Mouse (Mus musculus): ENCODE results near the gene Uck2. TPM values are rescaled to one million over a fixed set of nuclear protein-coding genes. Genes with fewer than 3 reads are reported as not detected.

Uck2 gene
- polyA plus RNA-seq, 1 experiment = 17.5 TPM

DNA sequence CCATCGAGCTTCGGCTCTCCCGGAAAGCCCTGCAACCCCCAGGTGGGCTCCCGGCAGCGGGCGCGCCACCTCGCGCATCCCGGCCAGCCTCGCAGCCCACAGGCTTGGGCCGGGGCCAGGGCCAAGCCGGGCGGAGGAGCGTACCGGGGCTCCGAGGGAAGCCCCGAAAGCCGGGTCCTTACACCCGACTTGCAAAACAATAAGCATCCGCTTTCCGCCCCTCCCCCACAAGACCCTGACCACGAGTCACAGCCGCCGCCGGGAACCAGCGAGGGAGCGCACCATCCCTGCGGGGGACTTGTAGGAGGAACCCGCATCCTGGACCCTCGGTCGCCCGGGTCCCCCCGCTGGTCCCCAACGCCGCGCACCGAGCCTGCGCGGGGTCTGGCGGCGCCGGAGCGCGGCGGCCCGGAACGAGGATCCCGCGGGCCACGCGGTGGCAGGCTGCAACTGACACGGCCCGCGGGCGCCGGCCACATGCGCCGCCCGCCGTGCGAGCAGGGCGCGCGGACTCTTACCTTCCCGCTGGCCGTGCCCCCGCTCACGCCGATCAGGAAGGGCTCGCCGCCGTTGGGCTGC lies 773 bp downstream of the Uck2 start:
- Histone ChIP-seq H3K36me3 (ENCODE audit: control insufficient read depth, insufficient read depth, low read length) (no peaks in the 10 kb centered on the region), H3K27me3 (replicated peaks; ENCODE audit: control insufficient read depth, insufficient read depth, low read length) (no peaks in the 10 kb centered on the region; the same call in 1 of the 2 replicates), H3K4me3 (ENCODE audit: insufficient read depth, low read depth, low read length) (peak overlapping the region; percentile 97), H3K27ac (ENCODE audit: insufficient read depth, low read depth, low read length) (0 out of 2 replicates have a peak overlapping the region, but pooled peaks have one; percentile 26), H3K4me1 (ENCODE audit: control insufficient read depth, insufficient read depth, low read length) (0 out of 2 replicates have a peak, but pooled peaks cover 4% of the 10 kb centered on the region)
- under 1% methylated on average over 73 of the region's 73 CpGs for WGBS
- DNase-seq = peak; percentile 34
- TF ChIP-seq CTCF (conservative IDR thresholded peaks at IDR 0.05; ENCODE audit: insufficient read depth, insufficient read length, low read depth, low read length) (no peak), POLR2A (IDR thresholded peaks at IDR 0.05; ENCODE audit: low read depth, low read length) (no peak)

DNA sequence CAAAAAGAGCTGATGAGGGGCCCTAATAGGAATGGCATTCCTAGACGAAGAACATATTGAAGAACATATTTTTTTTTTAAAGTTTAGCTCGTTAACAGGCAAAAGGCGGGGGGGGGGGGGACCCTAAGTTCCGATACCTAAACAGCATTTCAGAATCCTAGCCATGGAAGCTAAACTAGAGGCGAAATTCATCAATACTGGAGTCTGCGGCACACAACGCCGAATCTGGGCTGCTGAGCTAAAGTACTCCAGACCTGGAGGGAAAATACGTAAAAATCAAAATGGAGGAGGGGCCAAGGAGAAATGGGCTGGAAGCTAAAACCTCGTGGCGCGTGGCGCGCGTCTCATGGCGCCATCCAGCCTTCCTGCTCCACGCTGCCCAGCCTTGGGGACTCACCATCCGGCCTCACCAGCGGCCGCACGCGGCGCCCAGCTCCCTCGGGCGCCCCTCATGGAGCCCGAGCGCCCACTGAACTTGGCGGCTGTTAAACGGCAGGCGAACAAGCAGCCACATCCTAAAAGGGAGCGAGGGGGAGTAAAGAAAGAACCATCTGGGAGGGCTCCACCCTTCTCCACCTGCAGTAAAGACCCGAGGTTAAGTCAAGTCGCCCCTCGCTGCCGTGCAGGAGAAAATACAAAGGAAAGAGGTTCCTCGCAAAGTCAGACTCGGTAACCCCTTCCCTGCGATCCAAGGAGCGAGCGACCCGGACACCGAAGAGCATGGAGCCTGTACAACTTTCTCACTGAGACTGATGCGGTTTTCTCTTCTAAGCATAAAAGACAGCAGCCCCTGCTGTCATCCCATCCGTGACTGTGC lies 1.5 kb downstream of the Uck2 start:
- Histone ChIP-seq H3K4me3 (ENCODE audit: insufficient read depth, low read depth, low read length) (peak overlapping the region; percentile 97), H3K36me3 (ENCODE audit: control insufficient read depth, insufficient read depth, low read length) (no peaks in the 10 kb centered on the region), H3K27me3 (replicated peaks; ENCODE audit: control insufficient read depth, insufficient read depth, low read length) (no peaks in the 10 kb centered on the region; the same call in 1 of the 2 replicates), H3K4me1 (ENCODE audit: control insufficient read depth, insufficient read depth, low read length) (0 out of 2 replicates have a peak, but pooled peaks cover 4% of the 10 kb centered on the region), H3K27ac (ENCODE audit: insufficient read depth, low read depth, low read length) (no peak overlapping the region)
- no peak for TF ChIP-seq CTCF (conservative IDR thresholded peaks at IDR 0.05; ENCODE audit: insufficient read depth, insufficient read length, low read depth, low read length)
- no peak for TF ChIP-seq POLR2A (IDR thresholded peaks at IDR 0.05; ENCODE audit: low read depth, low read length)
- 2% methylated on average over 44 of the region's 44 CpGs for WGBS
- peak; percentile 33 for DNase-seq

DNA sequence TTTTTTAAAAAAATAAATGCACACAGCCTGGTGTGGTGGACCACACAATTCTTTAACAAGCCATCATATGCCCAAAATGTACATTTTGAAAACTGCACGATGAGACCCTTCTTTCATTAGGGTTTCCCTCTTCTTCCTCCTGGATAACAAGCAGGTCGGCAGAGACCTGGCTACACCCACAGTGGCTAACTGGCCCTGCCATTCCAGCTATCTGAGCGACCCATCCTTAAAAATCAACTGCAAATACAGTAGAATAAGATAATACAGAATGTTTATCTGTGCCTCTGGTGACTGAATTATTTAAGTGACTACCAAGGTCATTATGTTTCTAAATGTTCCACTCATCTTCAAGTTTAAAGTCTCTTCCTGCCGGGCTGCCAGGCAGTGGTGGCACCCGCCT lies 2.4 kb downstream of the Uck2 start:
- Histone ChIP-seq H3K27ac (ENCODE audit: insufficient read depth, low read depth, low read length) (no peak overlapping the region), H3K4me3 (ENCODE audit: insufficient read depth, low read depth, low read length) (no peak overlapping the region), H3K27me3 (replicated peaks; ENCODE audit: control insufficient read depth, insufficient read depth, low read length) (no peaks in the 10 kb centered on the region; the same call in 1 of the 2 replicates), H3K36me3 (ENCODE audit: control insufficient read depth, insufficient read depth, low read length) (no peaks in the 10 kb centered on the region), H3K4me1 (ENCODE audit: control insufficient read depth, insufficient read depth, low read length) (0 out of 2 replicates have a peak, but pooled peaks cover 4% of the 10 kb centered on the region)
- 73% methylated on average over 5 of the region's 5 CpGs for WGBS
- DNase-seq = no peak
- no peak for TF ChIP-seq POLR2A (IDR thresholded peaks at IDR 0.05; ENCODE audit: low read depth, low read length)
- no peak for TF ChIP-seq CTCF (conservative IDR thresholded peaks at IDR 0.05; ENCODE audit: insufficient read depth, insufficient read length, low read depth, low read length)

DNA sequence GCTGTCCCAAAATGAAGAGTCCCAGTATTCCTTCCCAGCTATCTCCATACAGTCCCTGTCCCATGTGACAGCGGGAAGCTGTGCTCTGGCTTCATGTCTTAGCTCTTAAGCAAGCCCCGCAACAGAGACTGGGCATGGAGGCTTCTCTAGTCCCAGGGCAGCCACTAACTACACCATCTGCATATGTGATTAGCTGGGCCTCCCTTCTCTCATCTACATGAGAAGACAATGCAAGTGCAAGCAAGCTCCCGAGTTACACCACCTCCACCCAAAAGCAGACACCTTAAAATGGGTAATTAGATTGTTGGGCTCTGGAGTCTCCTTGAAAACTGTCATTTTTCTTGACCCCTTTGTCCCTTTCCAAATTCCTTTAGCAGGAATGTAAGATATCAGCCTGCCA lies 3.0 kb downstream of the Uck2 start:
- TF ChIP-seq POLR2A (IDR thresholded peaks at IDR 0.05; ENCODE audit: low read depth, low read length) (no peak), CTCF (conservative IDR thresholded peaks at IDR 0.05; ENCODE audit: insufficient read depth, insufficient read length, low read depth, low read length) (no peak)
- WGBS = 96% methylated on average over 3 of the region's 3 CpGs
- DNase-seq = no peak

DNA sequence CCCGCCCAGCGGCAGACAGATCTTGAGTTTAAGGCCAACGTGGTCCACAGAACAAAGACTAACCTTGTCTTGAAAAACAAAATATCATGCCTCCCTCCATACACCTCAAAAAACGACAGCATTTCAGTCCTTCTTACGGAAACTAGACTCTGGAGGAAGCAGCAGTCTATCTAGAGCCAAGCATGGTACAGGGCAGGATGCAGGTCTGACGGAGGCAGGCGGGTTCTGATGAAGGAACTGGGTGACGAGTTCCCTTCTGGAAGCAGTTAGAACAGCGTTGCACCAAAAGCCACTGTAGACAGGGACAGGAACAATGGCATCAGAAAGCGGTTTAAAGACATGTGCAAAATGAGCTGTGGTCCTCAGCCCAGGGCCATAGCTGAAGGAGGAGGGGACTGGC lies 5.1 kb downstream of the Uck2 start:
- WGBS = 80% methylated on average over 10 of the region's 10 CpGs

More for the DNA sequence above, 3.0 kb downstream of the Uck2 start:
- H3K4me3 ChIP-seq (ENCODE audit: insufficient read depth, low read depth, low read length) = no peak overlapping the region
- H3K36me3 ChIP-seq (ENCODE audit: control insufficient read depth, insufficient read depth, low read length) = no peaks in the 10 kb centered on the region
- H3K27ac ChIP-seq (ENCODE audit: insufficient read depth, low read depth, low read length) = no peak overlapping the region
- H3K27me3 ChIP-seq (replicated peaks; ENCODE audit: control insufficient read depth, insufficient read depth, low read length) = no peaks in the 10 kb centered on the region; the same call in 1 of the 2 replicates
- 0 out of 2 replicates have a peak, but pooled peaks cover 4% of the 10 kb centered on the region for H3K4me1 ChIP-seq (ENCODE audit: control insufficient read depth, insufficient read depth, low read length)

DNA sequence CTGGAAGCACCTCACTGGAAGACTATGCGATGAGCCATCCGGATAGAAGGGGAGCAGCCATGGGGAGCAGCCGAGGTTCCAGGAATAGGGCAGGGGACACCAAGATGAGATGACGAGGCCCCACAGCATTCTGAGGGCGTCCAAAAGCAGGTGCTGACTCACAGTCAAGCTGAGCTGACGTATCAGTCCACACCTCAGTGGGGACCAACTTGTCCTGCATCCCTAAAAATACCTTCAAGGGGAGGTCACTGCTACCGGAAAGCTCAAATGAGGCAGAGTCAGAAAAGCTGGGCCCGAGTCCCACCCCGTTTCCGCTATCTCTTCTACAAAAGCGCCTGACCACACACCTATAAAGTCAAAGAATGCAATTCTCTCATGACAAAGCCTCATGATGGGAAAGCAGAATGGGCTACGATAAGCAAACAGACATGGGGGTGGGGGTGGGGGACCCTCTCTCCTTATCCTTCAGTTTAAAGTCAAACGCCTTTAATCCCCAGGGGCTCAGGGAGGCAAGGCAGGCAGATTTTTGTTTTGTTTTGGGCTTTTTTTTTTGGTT lies 5.9 kb downstream of the Uck2 start:
- no peaks in the 10 kb centered on the region for H3K27me3 ChIP-seq (replicated peaks; ENCODE audit: control insufficient read depth, insufficient read depth, low read length)
- H3K4me1 ChIP-seq (ENCODE audit: control insufficient read depth, insufficient read depth, low read length) = no peaks in the 10 kb centered on the region
- no peak overlapping the region for H3K27ac ChIP-seq (ENCODE audit: insufficient read depth, low read depth, low read length)
- no peak overlapping the region for H3K4me3 ChIP-seq (ENCODE audit: insufficient read depth, low read depth, low read length)
- no peaks in the 10 kb centered on the region for H3K36me3 ChIP-seq (ENCODE audit: control insufficient read depth, insufficient read depth, low read length)
- WGBS = 94% methylated on average over 13 of the region's 13 CpGs
- no peak for DNase-seq
- TF ChIP-seq CTCF (conservative IDR thresholded peaks at IDR 0.05; ENCODE audit: insufficient read depth, insufficient read length, low read depth, low read length) (no peak), POLR2A (IDR thresholded peaks at IDR 0.05; ENCODE audit: low read depth, low read length) (no peak)

More for the DNA sequence above, 5.1 kb downstream of the Uck2 start:
- no peak for DNase-seq
- TF ChIP-seq POLR2A (IDR thresholded peaks at IDR 0.05; ENCODE audit: low read depth, low read length) (no peak), CTCF (conservative IDR thresholded peaks at IDR 0.05; ENCODE audit: insufficient read depth, insufficient read length, low read depth, low read length) (no peak)
- H3K27me3 ChIP-seq (replicated peaks; ENCODE audit: control insufficient read depth, insufficient read depth, low read length) = no peaks in the 10 kb centered on the region
- H3K27ac ChIP-seq (ENCODE audit: insufficient read depth, low read depth, low read length) = no peak overlapping the region
- no peaks in the 10 kb centered on the region for H3K36me3 ChIP-seq (ENCODE audit: control insufficient read depth, insufficient read depth, low read length)
- no peaks in the 10 kb centered on the region for H3K4me1 ChIP-seq (ENCODE audit: control insufficient read depth, insufficient read depth, low read length)
- H3K4me3 ChIP-seq (ENCODE audit: insufficient read depth, low read depth, low read length) = no peak overlapping the region

DNA sequence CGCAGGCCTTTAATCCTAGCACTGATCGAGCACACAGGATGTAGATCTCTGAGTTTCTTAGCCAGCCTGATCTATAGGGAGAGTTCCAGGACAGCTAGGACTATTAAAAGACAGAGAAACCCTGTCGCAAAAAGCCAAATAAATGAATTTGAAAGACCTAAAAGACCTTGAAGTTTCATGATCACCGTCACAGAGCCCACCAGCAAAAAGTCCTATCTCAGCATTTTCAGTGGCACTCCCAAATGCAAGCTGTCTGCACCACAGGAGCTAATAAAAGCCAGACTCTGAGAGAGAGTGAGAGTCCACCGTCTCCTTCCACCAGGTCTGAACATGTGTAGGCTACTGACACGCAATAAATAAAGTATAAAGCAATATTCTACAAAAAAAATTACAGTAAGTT lies 6.7 kb downstream of the Uck2 start:
- Histone ChIP-seq H3K27me3 (replicated peaks; ENCODE audit: control insufficient read depth, insufficient read depth, low read length) (no peaks in the 10 kb centered on the region), H3K36me3 (ENCODE audit: control insufficient read depth, insufficient read depth, low read length) (no peaks in the 10 kb centered on the region), H3K4me3 (ENCODE audit: insufficient read depth, low read depth, low read length) (no peak overlapping the region), H3K27ac (ENCODE audit: insufficient read depth, low read depth, low read length) (no peak overlapping the region), H3K4me1 (ENCODE audit: control insufficient read depth, insufficient read depth, low read length) (no peaks in the 10 kb centered on the region)
- 77% methylated on average over 6 of the region's 6 CpGs for WGBS
- TF ChIP-seq CTCF (conservative IDR thresholded peaks at IDR 0.05; ENCODE audit: insufficient read depth, insufficient read length, low read depth, low read length) = no peak
- TF ChIP-seq POLR2A (IDR thresholded peaks at IDR 0.05; ENCODE audit: low read depth, low read length) = no peak
- no peak for DNase-seq

Measured in kidney, adult 2 months (tissue).